Mouse (Mus musculus): ENCODE measurements at regions not wholly inside any gene's neighbourhood (a gene's known extent, or its start where the extent isn't known, plus 50 kb on each side); places are given as distances from the start of the nearest gene placed in this dataset.

- 27% methylated on average over 11 of the region's 11 CpGs for WGBS
- no peak overlapping the region for H3K9ac ChIP-seq (ENCODE audit: low read depth, low read length)
- peaks cover 14% of the 10 kb centered on the region for H3K4me1 ChIP-seq (ENCODE audit: control insufficient read depth, insufficient read depth, low read length)
- H3K4me2 ChIP-seq (replicated peaks; ENCODE audit: low read depth, low read length), result no peak overlapping the region
- H3K36me3 ChIP-seq (ENCODE audit: control insufficient read depth, insufficient read depth, low read length), result no peaks in the 10 kb centered on the region
- no peak overlapping the region for H3K4me3 ChIP-seq (ENCODE audit: low read length)
- no peaks in the 10 kb centered on the region for H3K9me3 ChIP-seq (ENCODE audit: control insufficient read depth, low read length)
- H3K27me3 ChIP-seq (ENCODE audit: control insufficient read depth, insufficient read depth, low read length), result no peaks in the 10 kb centered on the region
- ATAC-seq (ENCODE audit: low FRiP score, low TSS enrichment), result peak; percentile 56
- peak overlapping the region; percentile 63 for H3K27ac ChIP-seq (ENCODE audit: low read depth, low read length)
Measured at GRCm38 (mm10) chr3:37975194-37975756, 251.0 kb upstream of the Gm5148 start.

DNA sequence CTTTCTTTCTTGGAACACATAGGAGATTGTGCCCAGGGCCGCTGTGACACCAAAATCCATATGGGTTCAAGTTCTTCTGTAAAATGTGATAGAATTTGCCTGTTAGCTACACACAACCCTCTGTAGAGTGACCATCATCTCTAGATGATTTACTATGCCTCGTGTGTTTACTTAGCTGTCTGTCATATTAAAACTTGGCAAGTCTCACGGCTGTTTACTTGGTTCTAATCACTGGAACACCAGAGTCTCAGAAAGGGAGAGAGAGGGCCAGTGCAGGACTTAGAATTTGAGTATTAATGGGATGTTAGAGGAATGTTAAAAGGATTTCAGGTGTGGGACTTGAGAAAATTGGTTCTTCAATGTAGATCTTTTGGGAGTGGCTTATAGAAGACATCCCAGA lies 248.6 kb upstream of the Gm5148 start:
- Histone ChIP-seq H3K4me1 (ENCODE audit: control insufficient read depth, insufficient read depth, low read length) (peaks cover 9% of the 10 kb centered on the region; the same call in 1 of the 2 replicates), H3K4me3 (ENCODE audit: low read length) (no peak overlapping the region), H3K9ac (ENCODE audit: low read depth, low read length) (no peak overlapping the region), H3K4me2 (replicated peaks; ENCODE audit: low read depth, low read length) (no peak overlapping the region), H3K9me3 (ENCODE audit: control insufficient read depth, low read length) (no peaks in the 10 kb centered on the region), H3K27me3 (ENCODE audit: control insufficient read depth, insufficient read depth, low read length) (no peaks in the 10 kb centered on the region), H3K27ac (ENCODE audit: low read depth, low read length) (no peak overlapping the region), H3K36me3 (ENCODE audit: control insufficient read depth, insufficient read depth, low read length) (no peaks in the 10 kb centered on the region)
- ATAC-seq (ENCODE audit: low FRiP score, low TSS enrichment), result no peak
- WGBS, result 60% methylated on average over 3 of the region's 3 CpGs

DNA sequence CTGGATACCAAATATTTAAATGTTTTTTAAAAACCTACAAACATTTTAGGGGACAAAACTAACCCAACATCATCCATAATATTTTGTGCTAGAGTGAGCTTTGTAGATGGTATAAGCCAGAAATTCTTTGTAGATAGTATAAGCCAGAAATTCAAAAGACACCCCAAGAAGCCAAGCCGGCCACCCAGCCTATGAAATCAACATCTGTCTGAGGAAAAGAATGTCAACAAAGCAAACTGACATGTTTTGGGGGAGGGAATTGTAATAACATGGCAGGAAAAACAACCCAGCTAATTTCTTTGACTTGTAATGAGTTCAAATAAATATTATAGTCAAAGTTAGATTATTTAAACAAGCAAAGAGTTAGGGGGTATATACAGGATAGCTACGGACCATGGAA lies 246.9 kb upstream of the Gm5148 start:
- H3K9ac ChIP-seq (ENCODE audit: low read depth, low read length), result no peak overlapping the region
- no peak for ATAC-seq (ENCODE audit: low FRiP score, low TSS enrichment)
- H3K4me1 ChIP-seq (ENCODE audit: control insufficient read depth, insufficient read depth, low read length), result peaks cover 4% of the 10 kb centered on the region; the same call in 1 of the 2 replicates
- no peaks in the 10 kb centered on the region for H3K36me3 ChIP-seq (ENCODE audit: control insufficient read depth, insufficient read depth, low read length)
- no peaks in the 10 kb centered on the region for H3K27me3 ChIP-seq (ENCODE audit: control insufficient read depth, insufficient read depth, low read length)
- H3K4me3 ChIP-seq (ENCODE audit: low read length), result no peak overlapping the region
- H3K9me3 ChIP-seq (ENCODE audit: control insufficient read depth, low read length), result no peaks in the 10 kb centered on the region
- no peak overlapping the region for H3K27ac ChIP-seq (ENCODE audit: low read depth, low read length)
- no peak overlapping the region for H3K4me2 ChIP-seq (replicated peaks; ENCODE audit: low read depth, low read length)
- WGBS, result 42% methylated on average over 2 of the region's 2 CpGs

GRCm38 (mm10) chr3:37968654-37969053 lies 244.4 kb upstream of the Gm5148 start:
- H3K4me2 ChIP-seq (replicated peaks; ENCODE audit: low read depth, low read length), result no peak overlapping the region

GRCm38 (mm10) chr3:37965221-37965620 lies 240.9 kb upstream of the Gm5148 start:
- Histone ChIP-seq H3K9me3 (ENCODE audit: control insufficient read depth, low read length) (no peaks in the 10 kb centered on the region), H3K4me2 (replicated peaks; ENCODE audit: low read depth, low read length) (no peak overlapping the region), H3K36me3 (ENCODE audit: control insufficient read depth, insufficient read depth, low read length) (no peaks in the 10 kb centered on the region), H3K4me3 (ENCODE audit: low read length) (no peak overlapping the region), H3K9ac (ENCODE audit: low read depth, low read length) (no peak overlapping the region), H3K27ac (ENCODE audit: low read depth, low read length) (no peak overlapping the region), H3K4me1 (ENCODE audit: control insufficient read depth, insufficient read depth, low read length) (no peaks in the 10 kb centered on the region), H3K27me3 (ENCODE audit: control insufficient read depth, insufficient read depth, low read length) (no peaks in the 10 kb centered on the region)
- ATAC-seq (ENCODE audit: low FRiP score, low TSS enrichment), result no peak
- 92% methylated on average over 4 of the region's 4 CpGs for WGBS

More at GRCm38 (mm10) chr3:37968654-37969053, 244.4 kb upstream of the Gm5148 start:
- Histone ChIP-seq H3K4me3 (ENCODE audit: low read length) (no peak overlapping the region), H3K27me3 (ENCODE audit: control insufficient read depth, insufficient read depth, low read length) (no peaks in the 10 kb centered on the region), H3K9me3 (ENCODE audit: control insufficient read depth, low read length) (no peaks in the 10 kb centered on the region), H3K27ac (ENCODE audit: low read depth, low read length) (no peak overlapping the region), H3K9ac (ENCODE audit: low read depth, low read length) (no peak overlapping the region), H3K36me3 (ENCODE audit: control insufficient read depth, insufficient read depth, low read length) (no peaks in the 10 kb centered on the region), H3K4me1 (ENCODE audit: control insufficient read depth, insufficient read depth, low read length) (no peaks in the 10 kb centered on the region)
- ATAC-seq (ENCODE audit: low FRiP score, low TSS enrichment), result no peak

- Histone ChIP-seq H3K9me3 (ENCODE audit: control insufficient read depth, low read length) (no peaks in the 10 kb centered on the region), H3K4me2 (replicated peaks; ENCODE audit: low read depth, low read length) (no peak overlapping the region), H3K36me3 (ENCODE audit: control insufficient read depth, insufficient read depth, low read length) (no peaks in the 10 kb centered on the region), H3K9ac (ENCODE audit: low read depth, low read length) (no peak overlapping the region), H3K4me3 (ENCODE audit: low read length) (no peak overlapping the region), H3K27ac (ENCODE audit: low read depth, low read length) (no peak overlapping the region), H3K27me3 (ENCODE audit: control insufficient read depth, insufficient read depth, low read length) (no peaks in the 10 kb centered on the region), H3K4me1 (ENCODE audit: control insufficient read depth, insufficient read depth, low read length) (no peaks in the 10 kb centered on the region)
- ATAC-seq (ENCODE audit: low FRiP score, low TSS enrichment), result no peak
- 88% methylated on average over 5 of the region's 5 CpGs for WGBS
Measured at GRCm38 (mm10) chr3:37964083-37964482, 239.8 kb upstream of the Gm5148 start.

- Histone ChIP-seq H3K9ac (ENCODE audit: low read depth, low read length) (no peak overlapping the region), H3K27ac (ENCODE audit: low read depth, low read length) (no peak overlapping the region; the same call in 1 of the 2 replicates), H3K4me3 (ENCODE audit: low read length) (no peak overlapping the region), H3K36me3 (ENCODE audit: control insufficient read depth, insufficient read depth, low read length) (no peaks in the 10 kb centered on the region), H3K9me3 (ENCODE audit: control insufficient read depth, low read length) (no peaks in the 10 kb centered on the region), H3K27me3 (ENCODE audit: control insufficient read depth, insufficient read depth, low read length) (no peaks in the 10 kb centered on the region), H3K4me2 (replicated peaks; ENCODE audit: low read depth, low read length) (no peak overlapping the region), H3K4me1 (ENCODE audit: control insufficient read depth, insufficient read depth, low read length) (no peaks in the 10 kb centered on the region)
- ATAC-seq (ENCODE audit: low FRiP score, low TSS enrichment), result no peak
- WGBS, result 82% methylated on average over 8 of the region's 8 CpGs
Measured at GRCm38 (mm10) chr3:37962811-37963210, 238.5 kb upstream of the Gm5148 start.

GRCm38 (mm10) chr3:37962043-37962810 lies 237.9 kb upstream of the Gm5148 start:
- Histone ChIP-seq H3K4me1 (ENCODE audit: control insufficient read depth, insufficient read depth, low read length) (no peaks in the 10 kb centered on the region), H3K4me3 (ENCODE audit: low read length) (no peak overlapping the region), H3K9me3 (ENCODE audit: control insufficient read depth, low read length) (no peaks in the 10 kb centered on the region), H3K4me2 (replicated peaks; ENCODE audit: low read depth, low read length) (no peak overlapping the region), H3K27ac (ENCODE audit: low read depth, low read length) (no peak overlapping the region; the same call in 1 of the 2 replicates), H3K27me3 (ENCODE audit: control insufficient read depth, insufficient read depth, low read length) (no peaks in the 10 kb centered on the region), H3K36me3 (ENCODE audit: control insufficient read depth, insufficient read depth, low read length) (no peaks in the 10 kb centered on the region), H3K9ac (ENCODE audit: low read depth, low read length) (no peak overlapping the region)
- 57% methylated on average over 12 of the region's 12 CpGs for WGBS
- ATAC-seq (ENCODE audit: low FRiP score, low TSS enrichment), result peak; percentile 76; the same call in 1 of the 2 replicates

DNA sequence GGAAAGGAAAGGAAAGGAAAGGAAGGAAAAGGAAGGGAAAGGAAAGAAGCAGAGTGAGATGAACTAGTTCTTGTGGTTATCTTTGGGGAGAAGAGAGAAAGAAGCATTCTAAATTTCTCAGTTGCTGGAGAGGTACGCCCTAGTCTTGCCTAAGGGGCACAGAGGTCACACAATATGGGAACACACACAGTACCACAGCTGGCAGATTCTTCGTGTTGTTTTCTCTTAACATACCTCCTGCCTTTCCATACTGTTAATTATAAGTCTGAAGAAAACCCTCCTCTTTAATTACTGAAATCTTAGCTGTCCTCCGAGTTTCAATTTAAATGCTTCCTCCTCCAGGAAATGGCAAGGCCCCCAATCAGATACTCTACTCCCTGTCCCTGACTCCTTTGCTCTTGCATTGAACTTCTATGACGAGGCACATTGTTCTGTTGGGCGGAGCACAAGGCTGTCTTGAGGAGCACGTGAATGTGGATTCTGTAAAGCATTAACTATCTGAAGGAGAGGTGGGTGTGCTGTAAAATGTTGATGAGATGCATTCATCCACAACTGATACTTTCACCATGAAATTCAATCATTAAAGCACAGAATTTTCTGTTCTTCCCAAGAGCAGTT lies 234.2 kb upstream of the Gm5148 start:
- Histone ChIP-seq H3K4me1 (ENCODE audit: control insufficient read depth, insufficient read depth, low read length) (no peaks in the 10 kb centered on the region), H3K27ac (ENCODE audit: low read depth, low read length) (peak overlapping the region; percentile 44; the same call in 1 of the 2 replicates), H3K9ac (ENCODE audit: low read depth, low read length) (no peak overlapping the region), H3K4me3 (ENCODE audit: low read length) (no peak overlapping the region), H3K9me3 (ENCODE audit: control insufficient read depth, low read length) (peaks cover 5% of the 10 kb centered on the region; the same call in 1 of the 2 replicates), H3K4me2 (replicated peaks; ENCODE audit: low read depth, low read length) (no peak overlapping the region), H3K36me3 (ENCODE audit: control insufficient read depth, insufficient read depth, low read length) (no peaks in the 10 kb centered on the region), H3K27me3 (ENCODE audit: control insufficient read depth, insufficient read depth, low read length) (no peaks in the 10 kb centered on the region)
- WGBS, result 25% methylated on average over 6 of the region's 6 CpGs
- ATAC-seq (ENCODE audit: low FRiP score, low TSS enrichment), result peak; percentile 82

Data from kidney, embryonic 14.5 days (tissue).